Mouse (Mus musculus) kidney, adult 2 months (tissue): Measurements from ENCODE around the gene Casq2.

ENCODE experiments used
- CTCF ChIP-seq: fragments of 200-500 bp; conservative IDR thresholded peaks from 2 replicates; pipeline ENCODE4 v1.5.1; 2011; ENCODE audit warnings: low read depth, mild to moderate bottlenecking, control low read depth, low read length, moderate library complexity, mixed read lengths; ENCODE audit not compliant: insufficient read depth, insufficient read length
- POLR2A ChIP-seq: fragments of 200-500 bp; IDR thresholded peaks from one replicate; pipeline ENCODE4 v1.6.1; 2011; ENCODE audit warnings: low read depth, low read length, control low read depth

DNA sequence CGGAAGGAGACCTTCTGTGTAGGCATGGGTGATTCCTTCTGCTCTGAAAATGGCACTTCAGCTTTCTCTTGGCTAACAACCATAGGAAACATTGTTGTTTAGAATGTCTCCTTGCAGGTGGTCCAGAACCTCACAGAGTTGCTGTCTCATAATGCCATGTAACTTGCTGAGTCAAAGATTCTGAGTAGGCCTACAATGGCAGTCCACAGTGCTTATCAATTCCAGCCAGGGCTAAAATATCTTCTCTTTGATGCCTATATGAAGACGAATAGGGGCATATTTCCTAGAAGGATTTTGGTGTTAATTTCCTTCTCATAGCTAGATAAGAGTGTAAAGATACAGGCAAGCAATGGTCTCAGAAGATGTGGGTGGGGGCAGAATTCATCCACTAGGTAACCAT, 38.7 kb upstream of the Casq2 start:
- TF ChIP-seq POLR2A (no peak), CTCF (no peak)
